Mouse (Mus musculus) neural tube, embryonic 15.5 days (tissue): ENCODE results near the gene Thsd4. TPM values are rescaled to one million over a fixed set of nuclear protein-coding genes. Genes with fewer than 3 reads are reported as not detected.
"Not testable (repeated sequence)": the region's sequence is repeated elsewhere in the genome, so short reads cannot be mapped to it uniquely, and the experiment has no call there.

Source experiments
- ATAC-seq: fragments of 200-750 bp; cut with Nextera tagmentation; 2 replicates; pipeline ENCODE4 v1.8.0; 2017; ENCODE audit warnings: mild to moderate bottlenecking, moderate TSS enrichment, moderate library complexity; ENCODE audit not compliant: low FRiP score
- H3K27ac ChIP-seq: fragments of 300-500 bp; sonication (generic); replicated peaks from 2 replicates; pipeline ENCODE4 v1.5.1; 2015; ENCODE audit warnings: mild to moderate bottlenecking, inconsistent platforms
- H3K27me3 ChIP-seq: fragments of 300-500 bp; sonication (generic); replicated peaks from 2 replicates; pipeline ENCODE4 v1.6.1; 2015; ENCODE audit warnings: inconsistent platforms
- H3K36me3 ChIP-seq: fragments of 300-500 bp; sonication (generic); 2 replicates; pipeline ENCODE4 v1.6.1; 2015; ENCODE audit warnings: inconsistent platforms
- H3K4me1 ChIP-seq: fragments of 300-500 bp; sonication (generic); 2 replicates; pipeline ENCODE4 v1.6.1; 2015; ENCODE audit warnings: inconsistent platforms
- H3K4me2 ChIP-seq: fragments of 300-500 bp; sonication (generic); 2 replicates; pipeline ENCODE4 v1.6.1; 2015; ENCODE audit warnings: inconsistent platforms, mild to moderate bottlenecking, moderate library complexity
- H3K4me3 ChIP-seq: fragments of 300-500 bp; sonication (generic); replicated peaks from 2 replicates; pipeline ENCODE4 v1.5.1; 2015; ENCODE audit warnings: mild to moderate bottlenecking, inconsistent platforms
- H3K9ac ChIP-seq: fragments of 300-500 bp; sonication (generic); replicated peaks from 2 replicates; pipeline ENCODE4 v1.6.1; 2015; ENCODE audit warnings: mild to moderate bottlenecking, inconsistent platforms
- H3K9me3 ChIP-seq: fragments of 300-500 bp; sonication (generic); replicated peaks from 2 replicates; pipeline ENCODE4 v1.6.1; 2016; ENCODE audit warnings: inconsistent platforms
- WGBS: fragments of 180-500 bp; shearing (Covaris S2); methylation state at CpG from one replicate; pipeline ENCODE4 v1.1.7; 2015; ENCODE audit warnings: mixed read lengths; 5-methylcytosine and 5-hydroxymethylcytosine counted together
- polyA plus RNA-seq: library from polyadenylated mRNA; unstranded; fragments of >200 nt; fragmentation: Nextera tagmentation; extraction: Ambion mirVana; gene quantifications from 2 replicates; pipeline ENCODE4 v1.2.1, GENCODE M21; 2015

Thsd4 gene
- polyA plus RNA-seq, 1 experiment from 2014 or later = 6.8 TPM

DNA sequence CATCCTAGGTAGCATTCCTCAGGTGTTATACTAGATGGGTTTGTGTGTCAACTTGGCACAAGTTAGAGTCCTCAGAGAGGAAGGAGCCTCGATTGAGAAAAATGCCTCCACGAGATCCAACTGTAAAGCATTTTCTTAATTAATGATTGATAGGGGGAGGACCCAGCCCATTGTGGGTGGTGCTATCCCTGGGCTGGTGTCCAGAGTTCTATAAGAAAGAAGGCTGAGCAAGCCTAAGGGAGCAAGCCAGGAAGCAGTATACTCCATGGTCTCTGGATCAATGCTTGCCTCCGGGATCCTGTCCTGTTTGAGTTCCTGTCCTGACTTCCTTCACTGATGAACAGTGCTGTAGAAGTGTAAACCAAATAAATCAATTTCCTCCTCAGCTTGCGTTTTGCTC, 247.3 kb downstream of the Thsd4 start:
- H3K9me3 ChIP-seq = no peaks in the 10 kb centered on the region
- H3K4me3 ChIP-seq = no peak overlapping the region
- H3K9ac ChIP-seq = no peak overlapping the region
- H3K4me1 ChIP-seq = peaks cover 10% of the 10 kb centered on the region
- no peak overlapping the region for H3K4me2 ChIP-seq
- WGBS = 66% methylated on average over 4 of the region's 4 CpGs
- no peak overlapping the region for H3K27ac ChIP-seq
- H3K36me3 ChIP-seq = no peaks in the 10 kb centered on the region
- ATAC-seq = no peak
- H3K27me3 ChIP-seq = 0 out of 2 replicates have a peak, but pooled peaks cover 2% of the 10 kb centered on the region

DNA sequence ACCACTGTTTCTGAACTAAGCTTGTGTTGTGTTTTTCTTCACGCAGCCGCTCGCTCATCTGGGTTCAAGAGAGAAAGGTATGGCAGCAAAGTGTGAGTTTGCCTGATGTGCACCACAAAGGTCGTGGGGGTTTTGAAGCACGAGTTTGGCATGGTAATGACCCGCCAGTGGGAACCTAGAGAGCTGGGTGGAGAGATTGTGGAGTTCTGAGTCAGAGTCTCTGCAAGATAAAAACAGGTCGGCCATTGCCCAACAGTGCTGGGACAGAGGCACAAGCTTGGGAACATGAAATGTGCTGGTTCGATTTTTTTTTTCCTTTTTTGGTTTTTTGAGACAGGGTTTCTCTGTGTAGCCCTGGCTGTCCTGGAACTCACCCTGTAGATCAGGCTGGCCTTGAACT, 249.5 kb downstream of the Thsd4 start:
- not testable (repeated sequence) for H3K27ac ChIP-seq, H3K9ac ChIP-seq, ATAC-seq, H3K36me3 ChIP-seq, H3K27me3 ChIP-seq, H3K4me3 ChIP-seq, H3K4me2 ChIP-seq, H3K9me3 ChIP-seq
- peaks cover 15% of the 10 kb centered on the region for H3K4me1 ChIP-seq
- 92% methylated on average over 8 of the region's 8 CpGs for WGBS

DNA sequence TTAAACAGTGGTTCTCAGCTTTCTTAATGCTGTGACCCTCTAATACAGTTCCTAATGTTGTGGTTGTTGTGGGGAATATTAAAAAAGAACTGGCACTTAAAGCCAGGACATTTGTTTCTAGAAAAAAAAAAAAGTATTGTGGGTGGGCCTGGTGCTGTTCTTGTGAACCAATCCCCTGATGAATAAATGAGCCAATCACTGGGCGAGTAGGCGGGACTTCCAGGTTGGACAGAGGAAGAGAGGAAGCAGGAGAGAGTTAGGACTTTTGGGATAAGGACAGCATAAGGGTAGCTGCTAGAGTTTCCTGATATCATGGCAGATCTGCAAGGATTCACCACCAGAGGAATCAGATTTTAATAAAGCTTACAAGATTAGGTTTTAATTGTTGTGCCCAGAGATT, 249.9 kb downstream of the Thsd4 start:
- H3K4me1 ChIP-seq = peaks cover 19% of the 10 kb centered on the region
- no peak overlapping the region for H3K4me3 ChIP-seq
- 81% methylated on average over 2 of the region's 2 CpGs for WGBS
- H3K27ac ChIP-seq = no peak overlapping the region
- H3K4me2 ChIP-seq = no peak overlapping the region
- H3K36me3 ChIP-seq = no peaks in the 10 kb centered on the region
- H3K9ac ChIP-seq = no peak overlapping the region
- 0 out of 2 replicates have a peak, but pooled peaks cover 2% of the 10 kb centered on the region for H3K27me3 ChIP-seq
- H3K9me3 ChIP-seq = no peaks in the 10 kb centered on the region
- ATAC-seq = no peak

- no peak for ATAC-seq
- Histone ChIP-seq H3K9me3 (no peaks in the 10 kb centered on the region), H3K27ac (no peak overlapping the region), H3K4me1 (peaks cover 25% of the 10 kb centered on the region), H3K36me3 (no peaks in the 10 kb centered on the region), H3K4me3 (no peak overlapping the region), H3K4me2 (no peak overlapping the region), H3K9ac (no peak overlapping the region), H3K27me3 (no peaks in the 10 kb centered on the region)
- 89% methylated on average over 5 of the region's 5 CpGs for WGBS
These were observed 252.0 kb downstream of the Thsd4 start for GRCm38 (mm10) chr9:60269807-60270206.

DNA sequence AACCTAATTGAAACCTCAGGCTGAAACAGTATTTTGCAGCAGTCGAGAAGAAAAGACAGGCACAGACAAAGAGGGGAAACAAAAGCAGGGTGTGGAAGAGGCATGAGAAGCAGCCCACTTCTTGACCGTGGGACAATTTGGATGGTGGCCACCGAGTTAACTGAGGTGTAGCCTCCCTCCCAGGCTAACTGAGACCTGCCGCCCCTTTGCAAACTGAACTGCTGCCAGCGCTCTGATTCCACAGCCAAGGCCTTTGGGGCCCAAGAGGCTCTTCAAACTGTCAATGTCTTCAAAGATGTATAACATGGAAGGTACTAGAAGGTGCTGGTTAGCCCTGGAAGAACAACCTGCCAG, 254.6 kb downstream of the Thsd4 start:
- WGBS = 41% methylated on average over 5 of the region's 5 CpGs

DNA sequence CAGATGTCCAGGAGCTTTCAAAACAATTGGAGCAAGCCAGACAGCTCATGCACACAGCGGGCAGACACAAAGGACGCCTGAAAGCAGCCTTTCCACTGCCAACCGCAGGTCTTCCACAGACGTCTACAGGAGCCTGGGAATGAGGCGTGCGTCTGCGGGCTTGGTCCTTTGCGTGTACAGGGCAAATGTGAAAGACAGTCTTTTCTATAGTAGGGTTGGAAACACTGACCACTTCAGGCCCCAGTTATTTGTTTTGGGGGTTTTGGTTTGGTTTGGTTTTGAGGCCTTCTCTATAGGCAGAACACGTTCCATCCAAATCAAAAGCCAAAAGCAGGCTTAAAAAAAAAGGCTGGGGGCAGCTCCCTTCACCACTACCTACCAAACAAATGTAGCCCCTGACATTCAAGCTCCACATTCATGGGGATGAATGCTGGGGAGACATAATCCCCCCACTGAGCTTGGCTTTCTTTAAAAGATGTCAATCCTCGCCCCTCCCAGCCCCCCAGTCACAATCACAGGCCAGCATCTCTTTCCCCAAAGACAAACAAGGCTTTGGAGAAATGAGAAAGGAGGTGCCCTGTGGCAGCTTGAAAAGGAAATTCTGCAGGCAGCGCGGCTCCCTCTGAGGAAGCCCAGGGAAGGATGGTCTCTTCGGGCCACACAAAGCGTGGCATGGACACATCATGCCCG, 255.1 kb downstream of the Thsd4 start:
- ATAC-seq = peak; percentile 61; the same call in 1 of the 2 replicates
- no peaks in the 10 kb centered on the region for H3K27me3 ChIP-seq
- H3K9ac ChIP-seq = no peak overlapping the region
- peak overlapping the region; percentile 52 for H3K27ac ChIP-seq
- WGBS = 35% methylated on average over 15 of the region's 15 CpGs
- H3K4me2 ChIP-seq = no peak overlapping the region
- no peaks in the 10 kb centered on the region for H3K36me3 ChIP-seq
- no peak overlapping the region for H3K4me3 ChIP-seq
- H3K9me3 ChIP-seq = no peaks in the 10 kb centered on the region
- H3K4me1 ChIP-seq = peaks cover 20% of the 10 kb centered on the region

More for the DNA sequence above, 254.6 kb downstream of the Thsd4 start:
- Histone ChIP-seq H3K9ac (no peak overlapping the region), H3K4me2 (no peak overlapping the region), H3K4me1 (peaks cover 20% of the 10 kb centered on the region), H3K9me3 (no peaks in the 10 kb centered on the region), H3K4me3 (no peak overlapping the region), H3K36me3 (no peaks in the 10 kb centered on the region), H3K27ac (peak overlapping the region; percentile 52), H3K27me3 (no peaks in the 10 kb centered on the region)
- 0 out of 2 replicates have a peak, but pooled peaks have one; percentile 21 for ATAC-seq

DNA sequence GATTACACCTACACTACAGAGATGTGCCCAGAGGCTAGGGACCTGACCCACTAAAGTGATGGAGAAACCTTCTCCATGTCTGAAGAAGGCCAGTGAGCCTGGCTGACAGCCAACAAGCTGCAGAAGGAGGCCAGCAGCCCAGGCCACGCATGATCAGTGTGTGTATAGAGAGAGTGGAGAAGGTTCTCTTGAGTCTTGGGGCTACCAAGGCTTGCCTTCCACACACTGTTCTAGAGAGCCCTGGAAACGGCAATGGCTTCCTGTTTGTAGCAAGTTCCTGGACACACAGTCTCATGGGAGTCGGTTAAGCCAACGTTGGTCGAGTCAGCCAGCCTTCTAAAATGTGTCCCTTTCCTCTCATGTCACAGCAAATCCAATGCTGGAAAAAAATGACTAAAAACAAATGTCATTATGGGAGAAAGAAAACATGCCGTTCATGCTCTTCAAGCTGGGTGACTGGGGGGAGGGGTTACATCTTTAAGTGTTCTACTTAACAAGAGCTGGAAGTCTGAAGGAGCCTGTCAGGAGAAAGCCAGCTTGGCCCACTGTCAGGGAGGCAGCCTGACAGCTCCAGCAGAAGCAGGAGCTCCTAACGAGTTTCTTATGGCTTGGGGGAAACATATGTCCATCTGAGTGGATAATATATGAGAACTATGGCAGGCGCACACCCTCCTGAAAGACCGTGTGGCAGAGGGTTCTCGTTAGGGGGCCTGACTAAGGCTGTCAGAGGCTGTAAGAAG, 257.1 kb downstream of the Thsd4 start:
- 61% methylated on average over 10 of the region's 10 CpGs for WGBS
- Histone ChIP-seq H3K4me3 (no peak overlapping the region), H3K4me1 (peaks cover 20% of the 10 kb centered on the region), H3K9ac (no peak overlapping the region), H3K4me2 (no peak overlapping the region), H3K36me3 (no peaks in the 10 kb centered on the region), H3K27ac (no peak overlapping the region), H3K27me3 (no peaks in the 10 kb centered on the region), H3K9me3 (no peaks in the 10 kb centered on the region)
- no peak for ATAC-seq

DNA sequence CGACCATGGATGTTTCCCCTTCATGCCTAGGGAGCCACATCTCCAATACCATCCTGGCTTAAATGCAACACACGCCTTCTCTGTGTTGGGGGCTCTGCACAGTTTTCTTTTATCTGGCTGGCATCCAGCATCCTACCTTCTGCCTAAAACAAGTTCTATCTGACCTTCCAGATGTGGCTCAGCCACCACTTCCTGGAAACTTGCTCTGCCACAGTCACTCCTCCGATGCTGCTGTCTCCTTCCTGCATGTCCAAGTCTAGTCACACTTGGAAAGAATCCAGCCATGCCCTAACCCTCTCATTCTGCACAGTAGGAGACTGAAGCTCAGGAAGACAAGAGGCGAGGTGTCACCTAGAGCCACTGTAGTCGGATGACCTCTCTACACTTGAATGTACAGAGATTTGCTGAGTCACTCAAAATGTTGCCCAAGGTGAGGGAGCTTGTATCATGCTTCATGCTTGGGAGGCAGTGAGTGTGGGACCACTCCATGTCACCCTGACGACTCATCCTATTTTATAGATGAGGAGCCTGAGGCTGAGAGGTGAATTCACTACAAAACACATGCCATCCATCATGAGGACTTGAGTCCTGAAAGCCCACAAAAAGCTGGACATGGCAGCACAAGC, 259.2 kb downstream of the Thsd4 start:
- no peak for ATAC-seq
- 87% methylated on average over 6 of the region's 6 CpGs for WGBS
- no peak overlapping the region for H3K27ac ChIP-seq

GRCm38 (mm10) chr9:60259626-60260025, 262.2 kb downstream of the Thsd4 start:
- Histone ChIP-seq H3K9ac (no peak overlapping the region), H3K9me3 (no peaks in the 10 kb centered on the region), H3K4me2 (no peak overlapping the region), H3K36me3 (no peaks in the 10 kb centered on the region), H3K27ac (no peak overlapping the region), H3K27me3 (no peaks in the 10 kb centered on the region), H3K4me1 (peaks cover 2% of the 10 kb centered on the region), H3K4me3 (no peak overlapping the region)
- WGBS = 71% methylated on average over 13 of the region's 13 CpGs
- no peak for ATAC-seq

More for the DNA sequence above, 259.2 kb downstream of the Thsd4 start:
- H3K36me3 ChIP-seq = no peaks in the 10 kb centered on the region
- H3K4me2 ChIP-seq = no peak overlapping the region
- H3K4me3 ChIP-seq = no peak overlapping the region
- H3K9me3 ChIP-seq = no peaks in the 10 kb centered on the region
- no peaks in the 10 kb centered on the region for H3K27me3 ChIP-seq
- peaks cover 19% of the 10 kb centered on the region for H3K4me1 ChIP-seq
- no peak overlapping the region for H3K9ac ChIP-seq

DNA sequence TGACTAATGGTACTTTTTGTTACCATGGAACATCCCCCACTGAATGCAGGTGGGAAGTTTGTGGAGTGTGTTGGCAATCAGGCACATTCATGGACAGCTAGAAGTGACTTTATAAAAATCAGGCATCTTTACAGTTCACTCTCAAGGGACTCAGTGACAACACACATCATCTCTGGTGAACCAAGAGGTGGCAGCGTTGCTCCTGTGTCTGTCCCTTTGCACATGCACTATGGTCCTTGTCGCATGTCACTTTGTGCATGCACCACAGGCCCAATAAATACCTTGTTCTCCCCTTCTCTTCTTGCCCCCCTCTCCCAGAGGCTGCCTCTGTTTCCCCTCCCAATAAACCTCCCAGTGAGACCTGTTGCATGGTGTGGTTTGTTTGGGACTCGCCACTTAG, 270.1 kb downstream of the Thsd4 start:
- no peaks in the 10 kb centered on the region for H3K4me1 ChIP-seq
- no peak overlapping the region for H3K4me3 ChIP-seq
- no peaks in the 10 kb centered on the region for H3K9me3 ChIP-seq
- no peak overlapping the region for H3K4me2 ChIP-seq
- no peaks in the 10 kb centered on the region for H3K36me3 ChIP-seq
- no peaks in the 10 kb centered on the region for H3K27me3 ChIP-seq
- no peak overlapping the region for H3K27ac ChIP-seq
- WGBS = 56% methylated on average over 3 of the region's 3 CpGs
- ATAC-seq = no peak
- H3K9ac ChIP-seq = no peak overlapping the region

GRCm38 (mm10) chr9:60250403-60250802, 271.4 kb downstream of the Thsd4 start:
- Histone ChIP-seq H3K9me3 (no peaks in the 10 kb centered on the region), H3K9ac (no peak overlapping the region), H3K36me3 (no peaks in the 10 kb centered on the region), H3K27me3 (no peaks in the 10 kb centered on the region), H3K4me1 (no peaks in the 10 kb centered on the region), H3K4me3 (no peak overlapping the region), H3K27ac (no peak overlapping the region), H3K4me2 (no peak overlapping the region)
- no peak for ATAC-seq

DNA sequence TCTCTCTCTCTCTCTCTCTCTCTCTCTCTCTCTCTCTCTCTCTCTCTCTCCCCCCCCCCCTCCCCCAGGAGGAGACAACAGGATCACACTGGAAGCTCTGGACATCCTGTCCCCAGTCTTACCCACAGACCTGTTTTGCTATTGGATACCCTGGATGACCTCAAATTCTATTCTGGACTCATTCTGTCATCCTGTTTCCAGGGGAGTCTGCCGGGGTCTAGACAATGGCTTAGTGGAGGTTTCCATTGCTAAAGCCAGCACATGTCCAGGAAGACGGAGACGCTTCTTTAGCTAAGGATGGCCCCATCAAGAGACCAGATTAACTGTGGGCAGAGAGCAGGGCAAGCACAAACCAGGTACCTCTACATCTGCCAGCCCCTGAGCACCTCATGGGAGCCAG, 273.8 kb downstream of the Thsd4 start:
- Histone ChIP-seq H3K27me3 (no peaks in the 10 kb centered on the region), H3K4me2 (no peak overlapping the region), H3K36me3 (no peaks in the 10 kb centered on the region), H3K9me3 (no peaks in the 10 kb centered on the region), H3K27ac (no peak overlapping the region), H3K4me3 (no peak overlapping the region), H3K4me1 (no peaks in the 10 kb centered on the region), H3K9ac (no peak overlapping the region)
- no peak for ATAC-seq
- 81% methylated on average over 3 of the region's 3 CpGs for WGBS
